Mouse (Mus musculus) heart, postnatal 25 days (tissue): ENCODE data around the gene Ndufv1. TPM values are rescaled to one million over a fixed set of nuclear protein-coding genes. Genes with fewer than 3 reads are reported as not detected.

Experiments
- DNase-seq: peaks from one replicate; pipeline ENCODE4 v3.0.0; 2022; ENCODE audit warnings: low spot score
- intact Hi-C: fragments of 180-260 bp; cut with DNase I; formaldehyde crosslinking; loops from one replicate; pipeline ENCODE4 v1.15.1; 2025
- total RNA-seq, 2 experiments: library from RNA; stranded (reverse); gene quantifications; 2 replicates each; pipeline ENCODE4 v1.2.3; 2021

The Ndufv1 gene
- total RNA-seq, 2 experiments from 2014 or later: 1,136 to 1,167 TPM

GRCm38 (mm10) chr19:4005971-4006370, 6.6 kb downstream of the Ndufv1 start:
- DNase-seq: no peak
- intact Hi-C loops: no loop called here

- no peak for DNase-seq
- intact Hi-C loops: no loop called here
Measured at GRCm38 (mm10) chr19:4005091-4005490, 7.5 kb downstream of the Ndufv1 start.

- DNase-seq: no peak
Measured at GRCm38 (mm10) chr19:4004331-4004730, 8.3 kb downstream of the Ndufv1 start.

GRCm38 (mm10) chr19:4003641-4004040, 9.0 kb downstream of the Ndufv1 start:
- intact Hi-C loops: no loop called here
- no peak for DNase-seq

More at GRCm38 (mm10) chr19:4004331-4004730, 8.3 kb downstream of the Ndufv1 start:
- intact Hi-C loops: no loop called here

- no peak for DNase-seq
- intact Hi-C loops: no loop called here
Measured at GRCm38 (mm10) chr19:4003112-4003511, 9.5 kb downstream of the Ndufv1 start, which contains the start of gene Doc2g. Doc2g (plus strand) TSS chr19:4003313.

- no peak for DNase-seq
- intact Hi-C loops: no loop called here
Measured at GRCm38 (mm10) chr19:4001752-4002151, 10.9 kb downstream of the Ndufv1 start.

- no peak for DNase-seq
Measured at GRCm38 (mm10) chr19:4000949-4001525, 11.6 kb downstream of the Ndufv1 start.

GRCm38 (mm10) chr19:4000119-4000900, 12.3 kb downstream of the Ndufv1 start, which contains the start of the genes Nudt8 and Gm49405:
Nudt8 (plus strand) TSS chr19:4000580.
Gm49405 (plus strand) TSS chr19:4000626.
- DNase-seq: peak; percentile 96
- intact Hi-C loops: loop anchor here (1.0 kb wide), 1 partner anchor 12 kb away; the partner anchor contains the start of gene Ndufv1

More at GRCm38 (mm10) chr19:4000949-4001525, 11.6 kb downstream of the Ndufv1 start:
- intact Hi-C loops: loop anchor here (1.0 kb wide), 1 partner anchor 11 kb away; the partner anchor contains the start of gene Ndufv1

GRCm38 (mm10) chr19:3999121-3999730, 13.4 kb downstream of the Ndufv1 start:
- intact Hi-C loops: no loop called here
- no peak for DNase-seq

GRCm38 (mm10) chr19:3998335-3998734, 14.3 kb downstream of the Ndufv1 start:
- DNase-seq: no peak
- intact Hi-C loops: no loop called here

- no peak for DNase-seq
- intact Hi-C loops: no loop called here
Measured at GRCm38 (mm10) chr19:3997231-3997630, 15.4 kb downstream of the Ndufv1 start.

GRCm38 (mm10) chr19:3996747-3997146, 15.9 kb downstream of the Ndufv1 start:
- DNase-seq: no peak
- intact Hi-C loops: no loop called here

- intact Hi-C loops: no loop called here
- DNase-seq: no peak
Measured at GRCm38 (mm10) chr19:3996106-3996505, 16.5 kb downstream of the Ndufv1 start.

- intact Hi-C loops: no loop called here
- no peak for DNase-seq
Measured at GRCm38 (mm10) chr19:3995505-3995904, 17.1 kb downstream of the Ndufv1 start.

- DNase-seq: no peak
- intact Hi-C loops: no loop called here
Measured at GRCm38 (mm10) chr19:3994932-3995331, 17.7 kb downstream of the Ndufv1 start.

- intact Hi-C loops: no loop called here
- no peak for DNase-seq
Measured at GRCm38 (mm10) chr19:3992416-3992815, 20.2 kb downstream of the Ndufv1 start, which contains the start of gene Tbx10. Tbx10 (plus strand) TSS chr19:3992752.

GRCm38 (mm10) chr19:3991966-3992365, 20.6 kb downstream of the Ndufv1 start:
- no peak for DNase-seq
- intact Hi-C loops: no loop called here

GRCm38 (mm10) chr19:3991562-3991961, 21.0 kb downstream of the Ndufv1 start:
- no peak for DNase-seq
- intact Hi-C loops: no loop called here

GRCm38 (mm10) chr19:3990804-3991203, 21.8 kb downstream of the Ndufv1 start:
- intact Hi-C loops: no loop called here
- no peak for DNase-seq

GRCm38 (mm10) chr19:3988750-3989149, 23.9 kb downstream of the Ndufv1 start:
- intact Hi-C loops: loop anchor here (10.0 kb wide), 1 partner anchor 264 kb away; no protein-coding TSS in a partner anchor
- no peak for DNase-seq
